Mouse (Mus musculus) Muller cell, postnatal 12 days (primary cell): ENCODE measurements at regions not wholly inside any gene's neighbourhood (a gene's known extent, or its start where the extent isn't known, plus 50 kb on each side); places are given as distances from the start of the nearest gene placed in this dataset.

Experiments used
- DNase-seq: peaks from one replicate; pipeline ENCODE4 v3.0.0-alpha.2; 2015; ENCODE audit errors: inconsistent ontology term

DNA sequence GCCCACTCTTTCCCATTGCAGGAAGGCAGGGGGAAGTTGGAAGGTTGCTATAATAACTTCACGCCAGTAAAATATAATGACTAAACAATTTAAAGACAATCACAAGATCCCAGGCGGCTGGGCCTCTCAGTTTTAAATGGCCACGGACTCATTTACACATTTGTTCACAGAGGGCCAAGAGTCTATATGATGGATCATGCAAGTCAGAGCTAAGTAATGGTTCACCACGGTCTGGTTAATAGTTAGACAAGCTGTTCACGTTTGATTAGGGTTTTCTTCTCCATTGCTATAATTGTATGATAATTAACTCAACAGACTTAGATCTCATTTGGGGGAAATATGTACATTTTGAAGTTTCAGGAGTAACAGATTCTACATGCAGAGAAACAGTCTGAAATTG is 170.0 kb downstream of the Ppargc1a start:
- DNase-seq: no peak

DNA sequence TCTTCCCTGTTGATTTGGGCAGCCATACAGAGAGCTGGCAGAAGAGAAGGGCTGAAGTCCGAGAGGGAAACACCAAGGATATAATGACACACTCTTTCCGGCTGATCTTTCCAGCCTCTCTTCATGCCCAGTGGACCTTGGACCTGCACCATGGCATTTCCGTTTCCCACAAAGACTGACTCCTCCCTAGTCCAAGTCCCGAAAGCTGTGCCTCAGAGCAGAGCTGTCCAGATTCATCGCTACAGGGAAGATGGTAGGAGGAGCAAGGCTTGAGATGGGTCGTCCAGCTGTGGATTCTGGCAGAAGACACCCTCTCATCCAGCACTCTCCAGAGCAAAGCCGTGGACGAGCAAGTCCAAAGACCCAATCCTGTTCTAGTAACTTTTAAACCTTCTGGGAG is 176.2 kb downstream of the Ppargc1a start:
- no peak for DNase-seq

DNA sequence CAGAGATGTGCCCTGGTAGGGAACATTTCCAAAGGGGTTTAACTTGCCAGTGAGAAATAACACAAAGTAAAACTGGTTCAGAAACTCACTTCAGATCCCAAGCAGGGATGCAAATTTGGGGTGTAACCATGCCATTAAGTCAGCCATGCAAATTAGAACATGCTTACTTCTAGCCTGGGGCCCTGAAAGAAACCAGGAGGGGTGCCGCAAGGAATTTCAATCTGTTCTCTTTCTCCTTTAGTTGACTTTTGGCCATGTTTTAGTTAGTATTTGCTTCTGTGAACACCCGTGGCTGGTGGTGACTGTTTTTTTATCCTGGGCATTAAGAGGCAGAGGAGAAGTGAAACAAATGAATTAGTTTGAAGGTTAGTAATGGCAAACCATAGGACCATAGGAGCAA is 179.8 kb downstream of the Ppargc1a start:
- no peak for DNase-seq

DNA sequence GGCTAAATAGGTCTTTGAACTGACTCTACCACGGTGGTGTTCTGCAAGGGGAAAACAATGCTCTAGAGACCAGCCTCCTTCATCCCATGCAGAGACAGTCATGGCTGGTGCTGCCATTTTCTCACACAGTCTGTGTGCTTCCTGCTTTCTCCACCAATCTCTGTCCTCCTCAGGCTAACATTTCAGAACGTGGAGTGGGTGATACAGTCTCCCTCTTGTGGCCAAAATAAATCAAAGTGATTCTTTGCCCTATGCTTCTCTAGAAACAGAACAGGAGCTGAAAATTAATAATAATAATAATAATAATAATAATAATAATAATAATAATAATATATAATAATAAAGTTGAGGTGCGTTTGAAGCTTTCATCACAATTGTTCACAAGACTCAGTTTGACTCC is 181.1 kb downstream of the Ppargc1a start:
- DNase-seq: no peak

DNA sequence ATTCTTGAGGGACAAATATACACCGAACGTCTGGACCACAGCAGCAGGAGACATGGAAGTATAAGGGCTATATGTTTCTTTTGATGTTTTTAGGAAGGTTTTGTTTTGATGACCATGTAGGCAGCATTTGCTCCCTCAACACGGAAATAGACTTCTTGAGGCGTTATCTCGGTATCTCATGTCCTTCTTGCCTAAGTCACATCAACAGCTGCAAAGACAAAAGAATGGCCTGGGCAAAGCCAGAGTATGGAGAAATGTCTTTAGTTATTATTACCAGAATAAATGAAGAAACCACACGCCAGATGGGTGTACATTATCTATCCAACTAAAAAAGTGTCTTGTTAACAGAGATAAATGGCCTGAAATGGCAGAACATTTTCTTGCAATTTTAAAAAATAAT is 183.2 kb downstream of the Ppargc1a start:
- DNase-seq: no peak

DNA sequence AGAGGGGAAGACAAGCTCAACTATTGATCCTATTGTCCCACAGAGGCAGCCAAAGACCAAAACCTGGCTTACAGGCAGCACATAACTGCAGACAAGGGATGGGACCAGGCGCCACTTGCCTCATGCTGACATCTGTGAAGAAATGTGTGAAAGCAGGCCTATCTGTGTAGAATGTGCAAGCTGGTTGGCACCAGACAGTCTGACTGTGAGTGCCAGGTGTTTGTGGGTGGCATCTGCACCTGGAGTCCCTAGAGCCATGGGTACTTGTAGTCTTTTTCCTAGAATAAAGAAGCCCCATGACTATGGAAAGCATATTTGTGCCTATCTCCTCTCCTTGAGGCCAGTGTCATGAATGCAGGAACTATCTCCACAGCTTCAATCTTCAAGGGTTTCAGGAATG is 208.4 kb downstream of the Ppargc1a start:
- no peak for DNase-seq

DNA sequence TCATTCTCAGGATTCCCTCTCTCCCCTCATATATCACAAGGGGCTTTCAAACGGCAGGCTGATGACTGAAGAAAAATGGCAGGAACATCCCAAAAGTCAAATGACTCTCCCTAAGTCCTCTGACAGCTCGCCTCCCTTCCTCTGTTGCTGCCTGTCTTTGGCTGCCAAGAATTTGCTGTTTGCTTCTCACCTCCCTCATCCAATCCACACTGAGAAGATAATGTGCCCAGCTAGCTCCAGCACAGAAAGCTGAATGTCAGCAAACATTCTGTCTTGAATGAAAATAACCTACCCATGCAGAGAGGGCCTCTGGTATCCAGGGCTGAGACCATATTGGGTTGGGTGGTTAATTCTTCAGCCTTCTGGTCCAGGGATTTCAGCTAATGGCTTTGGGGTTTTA is 219.3 kb downstream of the Ppargc1a start:
- DNase-seq: no peak

DNA sequence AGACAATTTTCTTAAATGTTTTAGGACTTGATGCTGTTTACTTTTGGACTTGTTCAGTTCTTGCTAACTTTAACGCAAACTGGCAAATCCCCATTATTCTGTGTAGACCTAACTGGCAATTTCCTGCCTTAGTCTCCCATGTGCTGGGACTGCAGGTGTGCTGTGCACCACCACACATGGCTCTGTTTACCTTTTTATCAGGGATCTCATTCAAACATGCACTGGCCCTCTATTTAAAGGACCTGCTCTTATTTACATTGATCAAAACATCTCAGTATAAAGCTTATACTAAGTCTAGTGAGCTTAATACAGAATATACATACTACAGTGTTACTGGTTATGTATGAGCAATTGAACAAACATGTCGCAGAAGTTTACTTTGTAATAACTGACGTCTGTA is 238.4 kb downstream of the Ppargc1a start:
- no peak for DNase-seq

DNA sequence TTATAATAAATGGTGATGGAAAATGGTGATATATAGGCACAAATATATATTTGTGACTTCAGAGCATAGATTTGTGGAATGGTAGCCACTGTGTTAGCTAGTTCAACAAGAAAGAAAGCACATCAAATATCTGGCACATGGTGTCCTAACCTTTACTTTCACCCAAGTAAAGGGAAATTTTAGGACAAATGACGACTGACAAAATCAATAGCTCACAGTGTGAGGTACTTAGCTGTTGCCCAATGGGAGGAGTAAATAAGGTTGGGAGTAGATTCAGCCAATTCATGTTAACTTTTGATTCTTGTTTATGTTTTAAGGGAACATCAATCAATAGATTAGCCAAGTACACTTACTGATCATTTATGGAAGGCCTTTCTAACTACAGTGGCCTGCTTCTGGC is 278.3 kb downstream of the Ppargc1a start:
- no peak for DNase-seq

DNA sequence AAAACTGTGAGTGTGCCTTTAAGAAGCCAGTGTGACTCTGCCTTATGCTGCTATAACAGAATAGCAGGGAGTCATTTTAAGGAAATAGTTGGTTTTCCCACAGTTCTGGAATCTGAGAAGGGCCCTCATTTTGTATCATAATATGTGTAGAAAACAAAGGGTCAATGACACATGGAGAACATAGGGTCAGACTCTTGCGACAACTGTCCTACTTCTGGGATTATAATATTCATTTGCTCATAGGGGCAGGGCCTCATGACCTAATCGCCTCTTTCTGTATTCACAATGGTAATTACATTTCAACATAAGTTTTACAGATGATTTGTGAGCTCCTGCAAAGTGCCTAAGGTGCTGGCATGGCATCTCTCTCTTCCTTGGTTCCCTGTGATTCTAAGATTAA is 279.3 kb downstream of the Ppargc1a start:
- DNase-seq: no peak

DNA sequence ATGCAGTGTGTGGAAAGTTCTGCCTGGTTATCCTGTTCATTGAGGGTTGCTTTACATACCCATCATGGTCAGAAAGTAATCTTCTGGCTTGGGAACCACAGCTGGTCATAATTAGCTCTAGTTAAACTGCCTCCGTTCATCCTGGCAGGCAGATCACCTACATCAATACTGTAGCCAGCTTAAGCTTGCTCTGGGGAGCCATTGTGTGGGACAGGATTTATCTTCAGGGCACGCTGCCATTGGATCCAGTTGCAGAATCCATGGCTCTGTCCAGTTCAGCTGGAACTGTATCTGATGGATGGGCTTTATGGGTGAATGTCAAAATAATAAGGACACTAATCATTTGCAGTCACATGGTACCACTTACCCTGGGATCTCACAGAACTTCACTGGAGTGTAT is 326.4 kb downstream of the Ppargc1a start:
- no peak for DNase-seq

DNA sequence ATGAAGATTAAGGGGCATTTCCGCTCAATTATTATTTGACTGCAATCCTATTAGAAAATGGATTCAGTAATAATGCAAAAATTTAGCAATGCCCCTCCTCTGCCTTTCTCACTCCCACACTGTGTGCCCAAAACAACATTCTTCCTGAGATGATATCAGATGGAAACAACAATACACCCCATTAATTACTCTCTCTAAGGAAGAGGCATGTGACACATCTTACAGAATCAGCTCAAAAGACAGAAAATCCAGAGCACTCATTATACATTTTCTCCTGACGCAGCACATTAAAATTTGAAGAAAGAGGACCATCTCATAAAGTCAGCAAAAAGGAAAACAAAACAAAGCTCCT is 333.5 kb downstream of the Ppargc1a start:
- peak; percentile 29 for DNase-seq

DNA sequence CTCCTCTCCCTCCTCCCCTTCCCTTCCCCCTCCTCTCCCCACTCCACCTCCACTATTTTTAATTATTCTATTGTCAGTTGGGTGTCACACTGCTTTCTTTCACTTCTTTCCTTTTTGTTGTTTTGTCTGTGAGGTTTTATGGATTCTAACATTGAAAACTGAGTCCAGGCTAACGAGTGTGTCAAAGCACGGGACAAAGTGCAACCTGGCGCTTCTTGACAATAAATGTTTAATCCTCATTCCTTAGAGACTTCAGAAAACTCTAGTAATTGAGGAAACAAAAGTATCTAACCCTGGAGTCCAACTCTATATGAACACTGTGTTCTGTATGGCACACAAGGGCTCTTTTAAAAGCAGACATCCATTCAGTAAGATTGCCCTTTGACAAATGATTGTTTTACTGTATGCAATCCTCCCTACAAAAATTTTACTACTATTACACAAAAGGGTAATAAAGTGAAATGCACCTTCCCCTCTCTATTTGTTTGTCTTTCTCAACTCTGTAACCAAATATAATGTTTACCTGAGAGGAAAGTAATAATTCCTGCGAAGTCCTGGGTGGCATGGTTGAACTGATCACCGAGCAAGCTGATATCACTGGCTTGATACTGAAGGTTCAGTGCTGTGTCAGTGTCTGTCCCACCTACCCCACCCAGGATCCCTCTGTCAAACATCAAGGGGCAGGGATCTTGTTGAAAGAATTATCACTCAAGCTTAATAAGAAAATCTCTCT is 334.1 kb downstream of the Ppargc1a start:
- DNase-seq: no peak

DNA sequence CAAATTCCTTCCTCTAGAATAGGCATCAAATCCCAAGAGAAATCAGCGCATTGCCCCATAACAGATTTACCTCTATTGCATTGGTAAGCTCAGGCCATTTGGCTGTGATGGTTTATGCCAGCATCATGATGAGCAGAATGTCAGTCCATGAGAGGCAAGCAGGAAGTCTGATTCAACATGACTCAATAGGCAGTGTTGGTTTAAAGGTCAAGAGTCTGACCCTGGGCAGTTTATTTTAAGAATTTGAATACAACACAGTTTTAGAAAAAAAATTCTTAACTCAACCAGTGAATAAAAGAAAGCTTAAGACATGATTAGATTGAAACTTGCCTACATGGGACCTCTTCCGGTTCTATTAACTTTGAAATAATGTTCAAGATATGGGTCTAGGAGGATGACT is 337.7 kb downstream of the Ppargc1a start:
- DNase-seq: no peak

DNA sequence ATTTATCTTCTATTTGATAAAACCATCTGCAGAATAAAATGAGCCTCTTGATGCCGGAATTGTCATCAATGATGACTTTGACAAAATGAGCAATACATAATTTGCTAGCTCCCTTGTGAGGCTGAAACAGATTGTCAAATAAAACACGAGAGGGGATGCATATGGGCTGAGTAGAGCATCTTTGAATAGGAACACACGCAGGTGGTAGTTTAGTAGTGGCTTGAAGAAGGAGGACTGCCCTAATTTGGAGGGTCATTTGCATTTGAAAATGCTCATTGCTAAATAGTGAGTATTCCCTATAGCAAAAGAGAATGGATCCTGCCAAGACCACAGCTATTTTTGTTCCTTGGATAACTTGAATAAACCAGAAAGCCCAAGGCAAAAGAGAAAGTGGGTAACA is 339.5 kb downstream of the Ppargc1a start:
- no peak for DNase-seq

DNA sequence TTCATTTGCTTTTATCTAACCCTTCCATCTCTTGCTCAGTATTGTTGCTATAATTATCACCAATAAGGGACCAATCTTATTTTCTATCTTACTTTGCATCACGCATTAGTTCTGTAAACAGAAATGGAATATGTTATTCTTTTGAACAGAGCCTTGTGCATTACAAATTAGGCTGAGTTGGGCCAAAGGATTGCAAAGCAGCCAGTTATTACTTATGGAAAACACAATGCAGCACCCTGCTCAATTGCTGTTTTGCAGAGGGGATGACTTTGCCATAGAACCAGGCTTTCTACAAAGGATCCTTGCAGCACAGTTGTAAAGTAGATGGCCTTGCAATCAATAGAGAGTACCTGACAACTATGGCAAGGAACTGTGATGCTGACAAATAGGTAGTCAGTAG is 364.3 kb downstream of the Ppargc1a start:
- DNase-seq: no peak

DNA sequence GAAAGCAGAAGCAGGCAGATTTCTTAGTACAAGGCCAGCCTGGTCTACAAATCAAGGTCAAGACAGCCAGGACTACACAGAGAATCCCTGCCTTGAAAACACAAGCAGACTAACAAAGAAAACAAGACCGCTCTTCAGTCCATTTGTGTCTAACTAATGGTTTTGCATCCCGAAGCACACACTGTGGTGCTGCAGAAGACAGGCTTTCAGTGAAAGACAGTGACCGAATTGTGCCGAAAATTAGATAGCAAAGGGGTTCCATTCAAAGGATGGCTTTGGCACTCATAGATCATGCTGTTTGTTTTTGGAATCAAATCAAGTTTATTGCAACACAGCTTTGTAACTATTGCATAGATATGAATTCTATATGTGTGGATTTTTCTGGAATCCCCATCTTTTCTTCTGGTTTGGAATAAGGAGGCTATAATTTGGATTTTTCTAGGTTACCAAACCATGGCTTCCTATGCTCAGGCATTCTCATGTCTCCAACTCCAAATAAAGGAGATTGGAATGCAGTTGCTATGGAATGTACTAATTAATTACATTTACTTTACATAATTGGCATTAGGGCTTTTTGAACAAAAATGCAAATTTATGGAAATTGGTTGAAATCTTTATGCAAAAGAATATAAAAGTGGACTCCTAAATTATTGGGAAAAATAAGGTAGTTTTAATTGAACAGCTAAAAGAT is 364.9 kb downstream of the Ppargc1a start:
- peak; percentile 14 for DNase-seq

DNA sequence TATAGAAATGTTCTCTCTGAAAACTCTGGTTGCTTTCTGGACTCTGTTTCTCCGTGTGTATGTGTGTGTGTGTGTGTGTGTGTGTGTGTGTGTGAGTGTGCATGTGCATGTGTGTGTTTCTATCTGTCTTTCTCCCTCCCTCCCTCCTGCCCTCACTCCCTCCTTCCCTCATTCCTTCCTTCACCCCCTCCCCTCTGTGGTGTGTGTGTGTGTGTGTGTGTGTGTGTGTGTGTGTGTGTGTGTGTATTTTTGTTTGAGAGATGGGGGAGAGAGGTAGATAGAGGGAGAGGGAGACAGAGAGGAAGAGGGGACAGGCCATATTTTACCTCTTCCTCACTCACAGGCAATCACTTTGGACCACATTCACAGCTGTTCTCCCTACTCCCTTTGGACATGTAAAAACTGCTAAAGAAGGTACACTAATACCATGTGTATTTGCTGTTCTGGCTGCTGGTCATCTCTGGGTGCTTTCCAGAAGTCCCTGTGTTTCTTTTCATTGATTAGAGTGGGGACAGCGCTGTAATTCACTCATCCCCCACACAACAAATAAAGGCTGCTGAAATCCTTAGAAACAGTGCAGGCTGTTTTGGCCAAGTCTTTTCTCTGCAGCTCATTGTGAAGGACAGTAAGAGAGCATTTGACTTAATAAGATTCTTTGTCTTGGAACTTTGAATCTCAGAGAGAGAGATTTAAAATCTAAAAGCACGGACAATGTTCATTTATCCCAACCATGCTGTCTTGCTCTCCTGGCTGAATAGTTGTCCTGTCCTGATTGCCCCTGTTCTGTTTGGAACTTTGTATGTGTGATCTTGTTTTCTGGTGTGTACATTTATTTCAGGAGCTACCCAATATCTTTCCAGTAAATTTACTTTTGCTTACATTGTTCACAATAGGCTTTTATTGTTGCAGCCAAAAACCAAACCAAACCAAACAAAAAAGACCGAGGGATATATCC is 370.9 kb downstream of the Ppargc1a start:
- DNase-seq: peak; percentile 37

DNA sequence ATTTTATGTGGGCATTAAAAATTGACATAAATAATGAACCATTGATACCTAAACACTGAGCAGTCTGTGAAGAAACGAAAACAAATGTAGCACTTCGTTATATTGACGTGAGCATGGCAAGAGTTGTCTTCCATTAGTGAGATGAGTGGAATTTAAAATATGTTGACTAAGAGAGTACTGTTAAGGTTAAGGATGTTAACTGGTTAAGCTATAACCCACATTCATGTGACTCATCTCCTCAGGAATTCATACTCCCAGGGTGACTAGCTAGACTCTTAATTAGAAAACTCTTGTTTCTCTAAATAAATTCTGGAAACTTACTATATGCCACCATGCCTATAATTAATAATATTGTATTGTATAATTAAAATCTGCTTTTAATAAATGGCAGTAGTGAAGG is 376.9 kb downstream of the Ppargc1a start:
- peak; percentile 73 for DNase-seq

DNA sequence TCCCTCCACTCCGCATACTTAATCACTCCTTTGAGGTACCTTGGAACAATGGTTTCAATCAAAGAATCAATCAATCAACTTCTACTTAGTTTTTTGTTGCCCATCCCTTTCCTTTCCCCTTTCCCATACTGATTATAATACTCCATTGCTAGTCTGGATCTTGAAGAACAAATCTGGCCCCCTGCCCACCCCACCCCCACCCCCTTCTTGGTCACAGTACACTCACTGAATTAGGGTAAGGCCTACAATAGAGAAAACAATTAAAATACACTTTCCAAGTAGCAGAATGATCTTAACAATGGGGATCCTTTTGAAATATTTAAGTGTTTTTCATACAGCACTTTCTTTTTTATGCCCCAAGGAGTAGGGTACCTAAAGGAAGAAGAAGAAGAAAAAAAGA is 397.7 kb downstream of the Ppargc1a start:
- DNase-seq: no peak

DNA sequence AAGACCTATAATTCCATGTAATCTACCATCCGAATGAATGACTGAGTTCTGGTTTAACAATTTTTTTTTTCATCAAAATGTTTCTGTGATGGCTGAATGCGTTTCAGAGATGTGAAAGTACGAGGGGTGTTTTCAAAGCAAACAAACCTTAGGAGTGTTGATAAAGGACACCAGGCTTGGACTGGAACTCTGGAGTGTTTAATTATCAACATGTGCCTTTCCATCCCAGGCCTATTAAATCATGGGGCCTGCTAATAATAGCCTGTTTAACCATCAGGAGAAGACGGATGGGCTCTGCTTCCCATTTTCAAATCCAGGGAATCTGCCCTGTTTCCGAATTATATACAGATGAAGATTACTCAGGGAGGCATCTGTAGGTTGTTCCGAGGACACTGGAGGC is 399.3 kb downstream of the Ppargc1a start:
- DNase-seq: no peak

DNA sequence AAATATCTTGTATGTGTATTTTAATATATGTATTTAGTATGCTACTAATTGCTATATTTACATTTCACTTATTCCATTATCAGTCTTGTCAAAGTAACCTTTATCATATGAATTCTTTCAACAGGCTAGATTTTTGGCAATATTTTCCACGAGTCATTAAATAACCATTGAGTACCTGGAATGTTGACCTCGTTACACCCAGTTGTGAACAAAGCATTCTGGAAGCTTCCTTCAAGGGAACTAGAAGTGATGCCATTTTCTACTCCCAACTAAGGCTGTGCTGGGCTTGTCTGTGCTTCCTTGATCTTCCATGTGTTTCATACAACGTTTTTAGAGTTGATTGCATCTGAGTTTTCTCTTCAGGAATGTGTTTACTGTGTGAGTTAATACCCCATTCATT is 410.6 kb downstream of the Ppargc1a start:
- DNase-seq: peak; percentile 74

DNA sequence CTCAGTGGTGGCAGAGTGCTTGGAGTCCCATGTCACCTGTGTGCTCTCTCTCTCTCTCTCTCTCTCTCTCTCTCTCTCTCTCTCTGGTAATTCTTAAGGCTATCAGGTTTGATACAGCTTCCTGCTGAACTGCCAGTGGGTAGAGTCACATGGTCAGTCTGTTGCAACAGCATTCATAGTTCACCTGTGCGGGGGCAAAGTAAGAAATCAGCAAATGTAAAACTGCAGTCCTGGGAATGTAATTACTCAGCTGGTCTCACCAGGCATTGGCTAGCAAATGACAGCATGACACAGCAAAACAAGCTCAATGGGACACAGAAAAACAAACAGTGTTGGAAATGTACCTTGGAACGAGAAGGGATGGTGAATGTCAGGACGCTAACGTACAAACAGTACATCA is 422.7 kb downstream of the Ppargc1a start:
- DNase-seq: no peak
